Mouse (Mus musculus): Measurements from ENCODE around the gene Tlr12. TPM values are rescaled to one million over a fixed set of nuclear protein-coding genes. Genes with fewer than 3 reads are reported as not detected.
"Not testable (repeated sequence)": the region's sequence is repeated elsewhere in the genome, so short reads cannot be mapped to it uniquely, and the experiment has no call there.

Gene Tlr12
- polyA plus RNA-seq, 1 experiment from 2014 or later, result 0.41 TPM

DNA sequence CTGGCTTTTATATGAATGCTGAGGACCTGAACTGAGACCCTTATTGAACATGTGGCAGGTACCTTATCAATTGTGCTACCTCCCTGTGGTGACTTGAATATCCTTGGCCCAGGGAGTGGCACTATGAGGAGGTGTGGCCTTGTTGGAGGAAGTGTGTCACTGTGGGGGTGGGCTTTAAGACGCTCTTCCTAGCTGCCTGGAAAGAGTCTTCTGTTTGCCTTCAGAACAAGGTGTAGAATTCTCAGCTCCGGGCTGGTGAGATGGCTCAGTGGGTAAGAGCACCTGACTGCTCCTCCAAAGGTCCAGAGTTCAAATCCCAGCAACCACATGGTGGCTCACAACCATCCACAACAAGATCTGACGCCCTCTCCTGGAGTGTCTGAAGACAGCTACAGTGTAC lies 6.7 kb downstream of the Tlr12 start:
- not testable (repeated sequence) for H3K9me3 ChIP-seq; H3K27ac ChIP-seq (replicated peaks); H3K4me3 ChIP-seq; DNase-seq (ENCODE audit: low spot score)
- Histone ChIP-seq H3K27me3 (replicated peaks; ENCODE audit: low read depth, poor library complexity, severe bottlenecking) (peaks cover 19% of the 10 kb centered on the region), H3K4me1 (peaks cover 14% of the 10 kb centered on the region), H3K36me3 (replicated peaks) (peaks cover 12% of the 10 kb centered on the region)
- 82% methylated on average over 3 of the region's 3 CpGs for WGBS

GRCm38 (mm10) chr4:128610706-128611105 lies 7.7 kb downstream of the Tlr12 start:
- H3K27ac ChIP-seq (replicated peaks), result peak overlapping the region; percentile 87
- peaks cover 13% of the 10 kb centered on the region for H3K36me3 ChIP-seq (replicated peaks)
- no peaks in the 10 kb centered on the region for H3K9me3 ChIP-seq
- no peak for DNase-seq (ENCODE audit: low spot score)
- 36% methylated on average over 10 of the region's 10 CpGs for WGBS
- H3K27me3 ChIP-seq (replicated peaks; ENCODE audit: low read depth, poor library complexity, severe bottlenecking), result peaks cover 9% of the 10 kb centered on the region; the same call in 1 of the 2 replicates
- H3K4me3 ChIP-seq, result peak overlapping the region; percentile 82
- peaks cover 14% of the 10 kb centered on the region for H3K4me1 ChIP-seq

DNA sequence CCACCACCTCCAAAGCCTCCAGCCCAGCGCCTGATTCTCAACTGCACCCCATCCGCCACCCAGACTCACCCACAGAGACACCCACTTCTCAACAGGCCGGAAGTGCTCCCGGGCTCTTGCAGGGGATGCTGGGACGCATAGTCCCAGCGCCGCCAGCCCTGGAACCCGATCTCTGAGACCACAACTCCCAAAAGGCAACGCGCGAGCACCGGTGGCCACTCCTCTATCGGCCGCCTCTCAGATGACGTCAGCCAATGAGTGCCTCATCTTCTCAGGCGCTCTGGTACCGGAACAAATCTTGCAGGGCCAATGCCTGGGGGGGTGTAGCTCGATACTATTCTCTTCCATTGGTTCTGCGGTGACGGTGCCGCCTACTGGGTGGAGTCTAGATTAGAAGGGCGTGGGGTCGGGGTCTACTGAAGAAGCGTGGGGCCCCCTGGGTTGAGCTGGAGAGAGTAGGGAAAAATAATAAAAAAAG lies 8.5 kb downstream of the Tlr12 start, which contains the start of gene Zscan20:
Gene Zscan20 (minus strand): TSS at position 174 of the 478 bp plus-strand sequence.
- peaks cover 17% of the 10 kb centered on the region for H3K36me3 ChIP-seq (replicated peaks)
- 0 out of 2 replicates have a peak, but pooled peaks cover 4% of the 10 kb centered on the region for H3K27me3 ChIP-seq (replicated peaks; ENCODE audit: low read depth, poor library complexity, severe bottlenecking)
- H3K27ac ChIP-seq (replicated peaks), result peak within 1 kb of the TSS; percentile 87
- DNase-seq (ENCODE audit: low spot score), result peak; percentile 98
- peaks cover 14% of the 10 kb centered on the region for H3K4me1 ChIP-seq
- peak within 1 kb of the TSS; percentile 82 for H3K4me3 ChIP-seq
- no peaks in the 10 kb centered on the region for H3K9me3 ChIP-seq
- WGBS, result under 1% methylated on average over 24 of the region's 24 CpGs

DNA sequence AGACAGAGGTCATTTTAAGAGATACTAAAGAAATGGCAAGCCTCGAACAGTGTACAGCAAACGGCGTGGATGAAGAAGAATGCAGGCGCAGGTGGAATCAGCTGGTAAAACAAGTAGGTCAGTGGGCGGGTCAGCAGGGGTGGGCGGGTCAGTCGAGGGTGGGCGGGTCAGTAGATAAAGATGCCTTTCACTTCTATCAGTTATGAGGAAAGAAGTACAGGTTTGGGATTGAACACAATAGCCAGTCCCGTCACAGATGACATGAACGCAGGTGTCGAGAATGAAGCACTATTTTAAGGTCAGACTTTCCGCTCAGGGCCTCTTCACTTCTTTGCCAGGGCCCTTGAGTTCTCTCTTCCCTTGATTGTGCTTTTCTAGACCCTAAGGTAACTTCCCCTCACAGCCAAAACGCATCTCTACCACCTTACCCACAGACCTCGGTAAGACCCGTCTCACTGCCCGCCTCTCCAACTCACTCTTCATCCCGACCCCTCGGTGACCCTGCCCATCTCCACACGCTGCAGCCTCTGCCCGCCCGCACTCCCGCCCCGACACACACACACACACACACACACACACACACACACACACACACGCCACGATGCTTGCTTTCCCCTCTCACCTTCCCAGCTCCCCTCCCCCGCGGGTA lies 9.0 kb downstream of the Tlr12 start:
- Histone ChIP-seq H3K27ac (replicated peaks) (peak overlapping the region; percentile 87), H3K9me3 (no peaks in the 10 kb centered on the region), H3K27me3 (replicated peaks; ENCODE audit: low read depth, poor library complexity, severe bottlenecking) (0 out of 2 replicates have a peak, but pooled peaks cover 1% of the 10 kb centered on the region), H3K4me3 (peak overlapping the region; percentile 82), H3K36me3 (replicated peaks) (peaks cover 22% of the 10 kb centered on the region), H3K4me1 (peaks cover 15% of the 10 kb centered on the region)
- peak; percentile 23 for DNase-seq (ENCODE audit: low spot score)
- 11% methylated on average over 27 of the region's 27 CpGs for WGBS

- no peaks in the 10 kb centered on the region for H3K9me3 ChIP-seq
- DNase-seq (ENCODE audit: low spot score), result no peak
- WGBS, result 90% methylated on average over 11 of the region's 11 CpGs
- H3K36me3 ChIP-seq (replicated peaks), result peaks cover 40% of the 10 kb centered on the region
- H3K4me3 ChIP-seq, result no peak overlapping the region
- H3K4me1 ChIP-seq, result peaks cover 19% of the 10 kb centered on the region
- H3K27ac ChIP-seq (replicated peaks), result no peak overlapping the region
- H3K27me3 ChIP-seq (replicated peaks; ENCODE audit: low read depth, poor library complexity, severe bottlenecking), result no peaks in the 10 kb centered on the region
These were observed 10.8 kb downstream of the Tlr12 start for GRCm38 (mm10) chr4:128607661-128608060.

- Histone ChIP-seq H3K36me3 (replicated peaks) (peaks cover 50% of the 10 kb centered on the region), H3K27me3 (replicated peaks; ENCODE audit: low read depth, poor library complexity, severe bottlenecking) (no peaks in the 10 kb centered on the region), H3K27ac (replicated peaks) (no peak overlapping the region), H3K4me3 (no peak overlapping the region), H3K9me3 (no peaks in the 10 kb centered on the region), H3K4me1 (peaks cover 19% of the 10 kb centered on the region)
- WGBS, result 96% methylated on average over 7 of the region's 7 CpGs
- no peak for DNase-seq (ENCODE audit: low spot score)
These were observed 11.8 kb downstream of the Tlr12 start for GRCm38 (mm10) chr4:128606586-128606985.

- H3K4me1 ChIP-seq, result no peaks in the 10 kb centered on the region
- no peaks in the 10 kb centered on the region for H3K27me3 ChIP-seq (replicated peaks; ENCODE audit: low read depth, poor library complexity, severe bottlenecking)
- WGBS, result 91% methylated on average over 12 of the region's 12 CpGs
- H3K36me3 ChIP-seq (replicated peaks), result peaks cover 60% of the 10 kb centered on the region
- H3K27ac ChIP-seq (replicated peaks), result no peak overlapping the region
- DNase-seq (ENCODE audit: low spot score), result no peak
- no peak overlapping the region for H3K4me3 ChIP-seq
- H3K9me3 ChIP-seq, result no peaks in the 10 kb centered on the region
These were observed 20.4 kb downstream of the Tlr12 start for GRCm38 (mm10) chr4:128597801-128598560.

- Histone ChIP-seq H3K27ac (replicated peaks) (no peak overlapping the region), H3K4me1 (no peaks in the 10 kb centered on the region), H3K36me3 (replicated peaks) (peaks cover 56% of the 10 kb centered on the region), H3K27me3 (replicated peaks; ENCODE audit: low read depth, poor library complexity, severe bottlenecking) (no peaks in the 10 kb centered on the region), H3K9me3 (no peaks in the 10 kb centered on the region), H3K4me3 (no peak overlapping the region)
- no peak for DNase-seq (ENCODE audit: low spot score)
- WGBS, result 94% methylated on average over 5 of the region's 5 CpGs
These were observed 24.4 kb downstream of the Tlr12 start for GRCm38 (mm10) chr4:128594062-128594461.

DNA sequence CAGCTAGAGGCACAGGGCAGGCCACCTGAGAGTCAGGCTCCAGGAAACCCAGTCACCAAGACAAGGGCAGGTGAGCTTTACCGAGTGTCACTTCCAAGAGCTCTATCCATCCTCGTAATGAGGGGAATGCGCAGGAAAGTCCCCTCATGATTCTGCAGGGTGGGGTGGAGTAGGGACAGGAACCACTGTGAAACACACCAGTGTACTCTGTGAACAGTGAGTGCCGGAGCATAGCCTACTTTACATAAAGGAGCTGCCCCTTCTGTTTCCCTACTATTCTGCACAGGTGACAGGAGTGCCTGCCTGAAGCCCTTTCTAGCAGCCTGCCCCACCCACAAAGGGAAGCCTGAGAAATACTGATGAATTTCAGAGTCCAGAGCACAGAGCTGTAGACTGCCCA lies 25.1 kb downstream of the Tlr12 start:
- Histone ChIP-seq H3K9me3 (no peaks in the 10 kb centered on the region), H3K4me3 (no peak overlapping the region), H3K36me3 (replicated peaks) (peaks cover 56% of the 10 kb centered on the region), H3K27ac (replicated peaks) (no peak overlapping the region), H3K4me1 (no peaks in the 10 kb centered on the region), H3K27me3 (replicated peaks; ENCODE audit: low read depth, poor library complexity, severe bottlenecking) (no peaks in the 10 kb centered on the region)
- WGBS, result 92% methylated on average over 4 of the region's 4 CpGs
- no peak for DNase-seq (ENCODE audit: low spot score)

GRCm38 (mm10) chr4:128579182-128579581 lies 39.2 kb downstream of the Tlr12 start:
- no peaks in the 10 kb centered on the region for H3K27me3 ChIP-seq (replicated peaks; ENCODE audit: low read depth, poor library complexity, severe bottlenecking)
- H3K36me3 ChIP-seq (replicated peaks), result peaks cover 72% of the 10 kb centered on the region
- peak; percentile 24 for DNase-seq (ENCODE audit: low spot score)
- H3K27ac ChIP-seq (replicated peaks), result no peak overlapping the region
- H3K9me3 ChIP-seq, result peaks cover 41% of the 10 kb centered on the region
- no peaks in the 10 kb centered on the region for H3K4me1 ChIP-seq
- no peak overlapping the region for H3K4me3 ChIP-seq
- 61% methylated on average over 4 of the region's 4 CpGs for WGBS

DNA sequence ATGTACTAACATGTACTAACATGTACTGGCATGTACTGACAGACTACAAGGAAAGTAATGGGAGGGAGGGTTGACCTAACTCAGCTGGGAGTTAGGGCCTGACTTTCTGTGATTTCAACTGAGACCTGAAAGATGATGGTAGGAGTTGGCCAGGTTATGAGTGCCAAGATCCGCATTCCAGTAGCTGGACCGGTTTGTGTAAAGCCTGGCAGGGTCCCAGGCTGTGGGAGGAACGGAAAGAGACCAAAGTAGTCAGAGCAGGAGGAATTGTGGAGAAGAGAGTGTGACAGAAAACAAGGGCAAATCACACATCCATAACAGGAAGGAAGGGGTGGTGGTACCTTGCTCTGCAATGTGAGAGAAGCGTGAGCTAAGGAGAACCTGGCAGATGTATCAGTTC lies 42.6 kb downstream of the Tlr12 start:
- H3K9me3 ChIP-seq, result peaks cover 10% of the 10 kb centered on the region; the same call in 1 of the 2 replicates
- no peak overlapping the region for H3K4me3 ChIP-seq
- no peak overlapping the region for H3K27ac ChIP-seq (replicated peaks)
- peaks cover 38% of the 10 kb centered on the region for H3K36me3 ChIP-seq (replicated peaks)
- no peaks in the 10 kb centered on the region for H3K4me1 ChIP-seq
- WGBS, result 95% methylated on average over 4 of the region's 4 CpGs
- DNase-seq (ENCODE audit: low spot score), result no peak
- no peaks in the 10 kb centered on the region for H3K27me3 ChIP-seq (replicated peaks; ENCODE audit: low read depth, poor library complexity, severe bottlenecking)

All from embryonic facial prominence, embryonic 10.5 days (tissue).